Mouse (Mus musculus): ENCODE measurements around the gene Kcnk7.

DNA sequence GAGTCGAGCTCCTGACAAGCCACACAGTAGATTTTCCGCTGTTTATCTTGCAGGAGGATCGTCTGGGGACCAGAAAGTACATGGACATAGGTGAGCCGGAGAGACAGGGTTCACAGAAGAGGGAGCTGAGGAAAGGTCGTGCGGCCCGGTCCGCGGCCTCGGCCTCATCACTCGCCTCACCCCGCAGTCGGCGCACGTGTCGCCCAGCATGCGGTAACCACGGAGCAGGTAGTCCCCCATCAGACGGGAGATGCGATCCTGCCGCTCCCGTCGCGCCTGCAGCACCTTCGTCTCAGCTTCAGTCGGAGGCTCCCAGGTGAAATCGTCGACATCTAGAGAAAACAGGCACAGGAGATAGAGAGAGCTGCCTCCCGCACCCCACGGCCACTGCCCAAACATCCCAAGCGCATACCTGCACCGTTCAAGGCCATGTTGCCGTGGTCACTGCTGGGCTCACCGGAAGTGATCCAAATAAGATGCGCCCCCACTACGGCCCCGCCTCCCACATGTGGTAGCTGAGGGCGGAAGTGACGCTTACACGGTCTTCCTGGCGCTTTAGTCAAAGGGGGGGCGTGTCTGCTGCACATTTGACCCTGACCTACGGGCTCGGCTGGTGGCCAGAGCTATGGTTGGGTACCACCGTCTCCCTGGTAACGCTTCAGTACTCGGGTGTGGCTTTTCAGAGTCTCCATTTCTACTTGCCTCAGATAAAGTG is 27.3 kb downstream of the Kcnk7 start:
- no peak for TF ChIP-seq CTCF (IDR thresholded peaks at IDR 0.05)
- no peak for TF ChIP-seq EP300 (IDR thresholded peaks at IDR 0.05)

Data from lung, postnatal 0 days (tissue).